Mouse (Mus musculus) hindbrain, embryonic 15.5 days (tissue): ENCODE data around the gene Gm37240. TPM values are rescaled to one million over a fixed set of nuclear protein-coding genes. Genes with fewer than 3 reads are reported as not detected.

Experiments used
- ATAC-seq: fragments of 200-750 bp; cut with Nextera tagmentation; 2 replicates; pipeline ENCODE4 v1.8.0; 2017; ENCODE audit warnings: low read depth, moderate number of reproducible peaks, moderate TSS enrichment; ENCODE audit not compliant: low FRiP score
- H3K27ac ChIP-seq: fragments of 300-500 bp; sonication (generic); replicated peaks from 2 replicates; pipeline ENCODE4 v1.5.1; 2015; ENCODE audit warnings: mild to moderate bottlenecking, inconsistent platforms
- H3K27me3 ChIP-seq: fragments of 300-500 bp; sonication (generic); 2 replicates; pipeline ENCODE4 v1.6.1; 2015; ENCODE audit warnings: control low read depth, inconsistent platforms
- H3K36me3 ChIP-seq: fragments of 300-500 bp; sonication (generic); 2 replicates; pipeline ENCODE4 v1.6.1; 2015; ENCODE audit warnings: control low read depth, inconsistent platforms
- H3K4me1 ChIP-seq: fragments of 300-500 bp; sonication (generic); replicated peaks from 2 replicates; pipeline ENCODE4 v1.6.1; 2015; ENCODE audit warnings: control low read depth, inconsistent platforms
- H3K4me2 ChIP-seq: fragments of 300-500 bp; sonication (generic); 2 replicates; pipeline ENCODE4 v1.6.1; 2015; ENCODE audit warnings: moderate library complexity, mild to moderate bottlenecking, inconsistent platforms
- H3K4me3 ChIP-seq: fragments of 300-500 bp; sonication (generic); 2 replicates; pipeline ENCODE4 v1.5.1; 2015; ENCODE audit warnings: mild to moderate bottlenecking, inconsistent platforms
- H3K9ac ChIP-seq: fragments of 300-500 bp; sonication (generic); 2 replicates; pipeline ENCODE4 v1.6.1; 2015; ENCODE audit warnings: inconsistent platforms
- H3K9me3 ChIP-seq: fragments of 300-500 bp; sonication (generic); 2 replicates; pipeline ENCODE4 v1.6.1; 2016; ENCODE audit warnings: control low read depth, inconsistent platforms
- WGBS: fragments of 180-500 bp; shearing (Covaris S2); methylation state at CpG from one replicate; pipeline ENCODE4 v1.1.7; 2015; 5-methylcytosine and 5-hydroxymethylcytosine counted together
- polyA plus RNA-seq: library from polyadenylated mRNA; unstranded; fragments of >200 nt; fragmentation: Nextera tagmentation; extraction: Ambion mirVana; gene quantifications from 2 replicates; pipeline ENCODE4 v1.2.1, GENCODE M21; 2015

Gene Gm37240
- polyA plus RNA-seq, 1 experiment from 2014 or later, result 0.87 TPM

- no peak overlapping the region for H3K4me2 ChIP-seq
- ATAC-seq, result no peak
- 96% methylated on average over 14 of the region's 14 CpGs for WGBS
Measured at GRCm38 (mm10) chr3:85688341-85688740, 199.0 kb downstream of the Gm37240 start.

GRCm38 (mm10) chr3:85685271-85685670, 202.0 kb downstream of the Gm37240 start:
- whole genome bisulfite sequencing, result 92% methylated on average over 8 of the region's 8 CpGs
- Histone ChIP-seq H3K4me3 (no peak overlapping the region), H3K4me2 (no peak overlapping the region), H3K27me3 (no peaks in the 10 kb centered on the region), H3K4me1 (no peaks in the 10 kb centered on the region), H3K9ac (no peak overlapping the region), H3K36me3 (no peaks in the 10 kb centered on the region), H3K27ac (no peak overlapping the region), H3K9me3 (no peaks in the 10 kb centered on the region)
- ATAC-seq, result no peak

More at GRCm38 (mm10) chr3:85688341-85688740, 199.0 kb downstream of the Gm37240 start:
- H3K4me1 ChIP-seq, result no peaks in the 10 kb centered on the region
- H3K9me3 ChIP-seq, result no peaks in the 10 kb centered on the region
- no peak overlapping the region for H3K27ac ChIP-seq
- no peak overlapping the region for H3K4me3 ChIP-seq
- H3K36me3 ChIP-seq, result no peaks in the 10 kb centered on the region
- H3K27me3 ChIP-seq, result no peaks in the 10 kb centered on the region
- H3K9ac ChIP-seq, result no peak overlapping the region

- H3K27ac ChIP-seq, result no peak overlapping the region
- no peaks in the 10 kb centered on the region for H3K4me1 ChIP-seq
- H3K4me2 ChIP-seq, result no peak overlapping the region
- no peak overlapping the region for H3K4me3 ChIP-seq
- no peaks in the 10 kb centered on the region for H3K36me3 ChIP-seq
- H3K27me3 ChIP-seq, result no peaks in the 10 kb centered on the region
- ATAC-seq, result no peak
- no peaks in the 10 kb centered on the region for H3K9me3 ChIP-seq
- WGBS, result 89% methylated on average over 5 of the region's 5 CpGs
- no peak overlapping the region for H3K9ac ChIP-seq
Measured at GRCm38 (mm10) chr3:85683618-85684017, 203.7 kb downstream of the Gm37240 start.

GRCm38 (mm10) chr3:85681136-85681535, 206.2 kb downstream of the Gm37240 start:
- Histone ChIP-seq H3K27me3 (no peaks in the 10 kb centered on the region), H3K9me3 (no peaks in the 10 kb centered on the region), H3K36me3 (no peaks in the 10 kb centered on the region), H3K4me2 (no peak overlapping the region), H3K4me1 (no peaks in the 10 kb centered on the region), H3K4me3 (no peak overlapping the region), H3K27ac (no peak overlapping the region), H3K9ac (no peak overlapping the region)
- WGBS, result 79% methylated on average over 7 of the region's 7 CpGs
- ATAC-seq, result no peak

GRCm38 (mm10) chr3:85679960-85680359, 207.4 kb downstream of the Gm37240 start:
- Histone ChIP-seq H3K36me3 (no peaks in the 10 kb centered on the region), H3K27ac (no peak overlapping the region), H3K4me2 (no peak overlapping the region), H3K9ac (no peak overlapping the region), H3K4me3 (no peak overlapping the region), H3K4me1 (no peaks in the 10 kb centered on the region), H3K9me3 (no peaks in the 10 kb centered on the region), H3K27me3 (no peaks in the 10 kb centered on the region)
- 84% methylated on average over 5 of the region's 5 CpGs for WGBS
- ATAC-seq, result no peak

- Histone ChIP-seq H3K36me3 (no peaks in the 10 kb centered on the region), H3K9me3 (no peaks in the 10 kb centered on the region), H3K4me3 (no peak overlapping the region), H3K4me1 (no peaks in the 10 kb centered on the region), H3K4me2 (no peak overlapping the region), H3K27ac (no peak overlapping the region), H3K9ac (no peak overlapping the region), H3K27me3 (no peaks in the 10 kb centered on the region)
- ATAC-seq, result no peak
- 87% methylated on average over 8 of the region's 8 CpGs for WGBS
Measured at GRCm38 (mm10) chr3:85679312-85679933, 207.9 kb downstream of the Gm37240 start.

- Histone ChIP-seq H3K4me1 (no peaks in the 10 kb centered on the region), H3K27me3 (no peaks in the 10 kb centered on the region), H3K9me3 (no peaks in the 10 kb centered on the region), H3K4me2 (no peak overlapping the region), H3K4me3 (no peak overlapping the region), H3K36me3 (no peaks in the 10 kb centered on the region), H3K9ac (no peak overlapping the region), H3K27ac (no peak overlapping the region)
- WGBS, result 69% methylated on average over 3 of the region's 3 CpGs
- no peak for ATAC-seq
Measured at GRCm38 (mm10) chr3:85677952-85678351, 209.4 kb downstream of the Gm37240 start.

GRCm38 (mm10) chr3:85677133-85677532, 210.2 kb downstream of the Gm37240 start:
- WGBS, result 80% methylated on average over 8 of the region's 8 CpGs
- no peak overlapping the region for H3K4me2 ChIP-seq
- ATAC-seq, result no peak
- H3K4me1 ChIP-seq, result no peaks in the 10 kb centered on the region
- H3K9ac ChIP-seq, result no peak overlapping the region
- no peaks in the 10 kb centered on the region for H3K36me3 ChIP-seq
- no peak overlapping the region for H3K27ac ChIP-seq
- H3K9me3 ChIP-seq, result no peaks in the 10 kb centered on the region
- no peak overlapping the region for H3K4me3 ChIP-seq
- no peaks in the 10 kb centered on the region for H3K27me3 ChIP-seq

- Histone ChIP-seq H3K4me1 (no peaks in the 10 kb centered on the region), H3K27ac (no peak overlapping the region), H3K4me3 (no peak overlapping the region), H3K4me2 (no peak overlapping the region), H3K27me3 (no peaks in the 10 kb centered on the region), H3K36me3 (no peaks in the 10 kb centered on the region), H3K9ac (no peak overlapping the region), H3K9me3 (no peaks in the 10 kb centered on the region)
- WGBS, result 83% methylated on average over 6 of the region's 6 CpGs
- ATAC-seq, result no peak
Measured at GRCm38 (mm10) chr3:85669844-85670243, 217.5 kb downstream of the Gm37240 start.

GRCm38 (mm10) chr3:85667683-85668082, 219.6 kb downstream of the Gm37240 start:
- H3K4me3 ChIP-seq, result no peak overlapping the region
- no peaks in the 10 kb centered on the region for H3K27me3 ChIP-seq
- no peaks in the 10 kb centered on the region for H3K9me3 ChIP-seq
- H3K9ac ChIP-seq, result no peak overlapping the region
- 91% methylated on average over 6 of the region's 6 CpGs for WGBS
- no peaks in the 10 kb centered on the region for H3K4me1 ChIP-seq
- no peak for ATAC-seq
- H3K36me3 ChIP-seq, result no peaks in the 10 kb centered on the region
- no peak overlapping the region for H3K4me2 ChIP-seq
- H3K27ac ChIP-seq, result no peak overlapping the region

- H3K36me3 ChIP-seq, result no peaks in the 10 kb centered on the region
- no peaks in the 10 kb centered on the region for H3K4me1 ChIP-seq
- no peak overlapping the region for H3K4me2 ChIP-seq
- H3K27ac ChIP-seq, result no peak overlapping the region
- no peak overlapping the region for H3K4me3 ChIP-seq
- no peaks in the 10 kb centered on the region for H3K27me3 ChIP-seq
- no peak for ATAC-seq
- no peaks in the 10 kb centered on the region for H3K9me3 ChIP-seq
- 79% methylated on average over 12 of the region's 12 CpGs for WGBS
- H3K9ac ChIP-seq, result no peak overlapping the region
Measured at GRCm38 (mm10) chr3:85666736-85667135, 220.6 kb downstream of the Gm37240 start.

- no peak overlapping the region for H3K9ac ChIP-seq
- no peaks in the 10 kb centered on the region for H3K4me1 ChIP-seq
- no peak overlapping the region for H3K27ac ChIP-seq
- H3K4me3 ChIP-seq, result no peak overlapping the region
- WGBS, result 63% methylated on average over 3 of the region's 3 CpGs
- H3K36me3 ChIP-seq, result no peaks in the 10 kb centered on the region
- no peak for ATAC-seq
- H3K27me3 ChIP-seq, result no peaks in the 10 kb centered on the region
- H3K9me3 ChIP-seq, result no peaks in the 10 kb centered on the region
- H3K4me2 ChIP-seq, result no peak overlapping the region
Measured at GRCm38 (mm10) chr3:85666166-85666565, 221.2 kb downstream of the Gm37240 start.

GRCm38 (mm10) chr3:85664591-85665171, 222.6 kb downstream of the Gm37240 start:
- no peaks in the 10 kb centered on the region for H3K9me3 ChIP-seq
- no peaks in the 10 kb centered on the region for H3K36me3 ChIP-seq
- no peak overlapping the region for H3K9ac ChIP-seq
- no peak overlapping the region for H3K4me2 ChIP-seq
- 80% methylated on average over 10 of the region's 10 CpGs for WGBS
- H3K27ac ChIP-seq, result no peak overlapping the region
- ATAC-seq, result no peak
- no peak overlapping the region for H3K4me3 ChIP-seq
- H3K27me3 ChIP-seq, result no peaks in the 10 kb centered on the region
- H3K4me1 ChIP-seq, result no peaks in the 10 kb centered on the region
